Mouse (Mus musculus) heart, embryonic 10.5 days (tissue): ENCODE results near the gene Grid2. TPM values are rescaled to one million over a fixed set of nuclear protein-coding genes. Genes with fewer than 3 reads are reported as not detected.
A peak's percentile ranks its signal among the peaks of the same experiment; 100 is the strongest.

ENCODE experiments used
- DNase-seq: peaks from one replicate; pipeline ENCODE4 v3.0.0-alpha.2; 2017; ENCODE audit warnings: low spot score
- H3K27ac ChIP-seq: fragments of 300-500 bp; sonication (generic); 2 replicates; pipeline ENCODE4 v1.5.1; 2016; ENCODE audit warnings: mild to moderate bottlenecking
- H3K27me3 ChIP-seq: fragments of 300-500 bp; sonication (generic); 2 replicates; pipeline ENCODE4 v1.6.1; 2016; ENCODE audit warnings: mild to moderate bottlenecking; ENCODE audit not compliant: poor library complexity, insufficient read depth, severe bottlenecking
- H3K36me3 ChIP-seq: fragments of 300-500 bp; sonication (generic); 2 replicates; pipeline ENCODE4 v1.6.1; 2016; ENCODE audit warnings: mild to moderate bottlenecking, moderate library complexity
- H3K4me1 ChIP-seq: fragments of 300-500 bp; sonication (generic); 2 replicates; pipeline ENCODE4 v1.6.1; 2016; ENCODE audit warnings: mild to moderate bottlenecking
- H3K4me3 ChIP-seq: fragments of 300-500 bp; sonication (generic); 2 replicates; pipeline ENCODE4 v1.5.1; 2016; ENCODE audit warnings: mild to moderate bottlenecking, moderate library complexity
- H3K9me3 ChIP-seq: fragments of 300-500 bp; sonication (generic); 2 replicates; pipeline ENCODE4 v1.6.1; 2016; ENCODE audit warnings: mild to moderate bottlenecking, moderate library complexity
- WGBS: fragments of 180-500 bp; shearing (Covaris S2); methylation state at CpG from one replicate; pipeline ENCODE4 v1.1.7; 2016; 5-methylcytosine and 5-hydroxymethylcytosine counted together
- polyA plus RNA-seq: library from polyadenylated mRNA; unstranded; fragments of >200 nt; fragmentation: Nextera tagmentation; extraction: Ambion mirVana; gene quantifications from 2 replicates; pipeline ENCODE4 v1.2.1, GENCODE M21; 2016

Gene Grid2
- polyA plus RNA-seq, 1 experiment from 2014 or later, result 0.60 TPM

- no peaks in the 10 kb centered on the region for H3K4me1 ChIP-seq
- no peak overlapping the region for H3K27ac ChIP-seq
- WGBS, result 72% methylated on average over 1 of the region's 1 CpGs
- no peak for DNase-seq
- H3K36me3 ChIP-seq, result no peaks in the 10 kb centered on the region
- H3K27me3 ChIP-seq, result no peaks in the 10 kb centered on the region
- H3K9me3 ChIP-seq, result no peaks in the 10 kb centered on the region
- no peak overlapping the region for H3K4me3 ChIP-seq
Observed at GRCm38 (mm10) chr6:64607041-64607440, 1351.4 kb downstream of the Grid2 start.

- WGBS, result 11% methylated on average over 1 of the region's 1 CpGs
- H3K4me3 ChIP-seq, result no peak overlapping the region
- H3K36me3 ChIP-seq, result no peaks in the 10 kb centered on the region
- H3K9me3 ChIP-seq, result no peaks in the 10 kb centered on the region
- H3K27ac ChIP-seq, result no peak overlapping the region
- H3K4me1 ChIP-seq, result no peaks in the 10 kb centered on the region
- no peaks in the 10 kb centered on the region for H3K27me3 ChIP-seq
- no peak for DNase-seq
Observed at GRCm38 (mm10) chr6:64607942-64608341, 1352.3 kb downstream of the Grid2 start.

GRCm38 (mm10) chr6:64616843-64617242 is 1361.2 kb downstream of the Grid2 start:
- no peak overlapping the region for H3K4me3 ChIP-seq
- H3K36me3 ChIP-seq, result no peaks in the 10 kb centered on the region
- no peaks in the 10 kb centered on the region for H3K4me1 ChIP-seq
- no peaks in the 10 kb centered on the region for H3K27me3 ChIP-seq
- H3K9me3 ChIP-seq, result no peaks in the 10 kb centered on the region
- H3K27ac ChIP-seq, result no peak overlapping the region
- DNase-seq, result no peak
- 64% methylated on average over 4 of the region's 4 CpGs for WGBS

- Histone ChIP-seq H3K27ac (no peak overlapping the region), H3K27me3 (no peaks in the 10 kb centered on the region), H3K4me3 (no peak overlapping the region), H3K36me3 (no peaks in the 10 kb centered on the region), H3K4me1 (no peaks in the 10 kb centered on the region), H3K9me3 (no peaks in the 10 kb centered on the region)
- WGBS, result 71% methylated on average over 8 of the region's 8 CpGs
- DNase-seq, result no peak
Observed at GRCm38 (mm10) chr6:64617417-64618135, 1361.9 kb downstream of the Grid2 start.

- H3K4me1 ChIP-seq, result peaks cover 4% of the 10 kb centered on the region; the same call in 1 of the 2 replicates
- H3K27ac ChIP-seq, result no peak overlapping the region
- WGBS, result 31% methylated on average over 3 of the region's 3 CpGs
- H3K27me3 ChIP-seq, result no peaks in the 10 kb centered on the region
- DNase-seq, result no peak
- H3K9me3 ChIP-seq, result no peaks in the 10 kb centered on the region
- H3K36me3 ChIP-seq, result no peaks in the 10 kb centered on the region
- no peak overlapping the region for H3K4me3 ChIP-seq
Observed at GRCm38 (mm10) chr6:64623404-64623803, 1367.7 kb downstream of the Grid2 start.

- no peaks in the 10 kb centered on the region for H3K9me3 ChIP-seq
- H3K36me3 ChIP-seq, result no peaks in the 10 kb centered on the region
- H3K4me3 ChIP-seq, result no peak overlapping the region
- 0 out of 2 replicates have a peak, but pooled peaks cover 4% of the 10 kb centered on the region for H3K4me1 ChIP-seq
- no peak overlapping the region for H3K27ac ChIP-seq
- no peaks in the 10 kb centered on the region for H3K27me3 ChIP-seq
- DNase-seq, result no peak
Observed at GRCm38 (mm10) chr6:64647661-64648060, 1392.0 kb downstream of the Grid2 start.

- no peak for DNase-seq
- Histone ChIP-seq H3K27ac (no peak overlapping the region), H3K36me3 (no peaks in the 10 kb centered on the region), H3K4me3 (no peak overlapping the region), H3K9me3 (no peaks in the 10 kb centered on the region), H3K27me3 (no peaks in the 10 kb centered on the region), H3K4me1 (0 out of 2 replicates have a peak, but pooled peaks cover 4% of the 10 kb centered on the region)
- 46% methylated on average over 8 of the region's 8 CpGs for WGBS
Observed at GRCm38 (mm10) chr6:64648196-64648595, 1392.5 kb downstream of the Grid2 start.

GRCm38 (mm10) chr6:64649296-64650226 is 1393.9 kb downstream of the Grid2 start:
- H3K4me1 ChIP-seq, result no peaks in the 10 kb centered on the region
- DNase-seq, result no peak
- peak overlapping the region; percentile 54 for H3K4me3 ChIP-seq
- no peaks in the 10 kb centered on the region for H3K9me3 ChIP-seq
- no peak overlapping the region for H3K27ac ChIP-seq
- WGBS, result 23% methylated on average over 20 of the region's 20 CpGs
- H3K27me3 ChIP-seq, result no peaks in the 10 kb centered on the region
- H3K36me3 ChIP-seq, result no peaks in the 10 kb centered on the region

- WGBS, result 34% methylated on average over 7 of the region's 7 CpGs
Observed at GRCm38 (mm10) chr6:64650765-64651164, 1395.1 kb downstream of the Grid2 start.

GRCm38 (mm10) chr6:64671010-64671409 is 1415.3 kb downstream of the Grid2 start:
- H3K27ac ChIP-seq, result no peak overlapping the region
- H3K4me3 ChIP-seq, result no peak overlapping the region
- no peaks in the 10 kb centered on the region for H3K27me3 ChIP-seq
- peaks cover 2% of the 10 kb centered on the region; the same call in 1 of the 2 replicates for H3K4me1 ChIP-seq
- DNase-seq, result no peak
- H3K36me3 ChIP-seq, result no peaks in the 10 kb centered on the region
- 77% methylated on average over 3 of the region's 3 CpGs for WGBS
- H3K9me3 ChIP-seq, result no peaks in the 10 kb centered on the region

More at GRCm38 (mm10) chr6:64650765-64651164, 1395.1 kb downstream of the Grid2 start:
- H3K9me3 ChIP-seq, result no peaks in the 10 kb centered on the region
- no peak overlapping the region for H3K27ac ChIP-seq
- no peaks in the 10 kb centered on the region for H3K36me3 ChIP-seq
- no peak for DNase-seq
- no peak overlapping the region for H3K4me3 ChIP-seq
- H3K27me3 ChIP-seq, result no peaks in the 10 kb centered on the region
- H3K4me1 ChIP-seq, result no peaks in the 10 kb centered on the region

GRCm38 (mm10) chr6:64678815-64679214 is 1423.1 kb downstream of the Grid2 start:
- DNase-seq, result no peak
- Histone ChIP-seq H3K27me3 (no peaks in the 10 kb centered on the region), H3K4me3 (no peak overlapping the region), H3K9me3 (no peaks in the 10 kb centered on the region), H3K36me3 (no peaks in the 10 kb centered on the region), H3K27ac (no peak overlapping the region), H3K4me1 (no peaks in the 10 kb centered on the region)
- WGBS, result 82% methylated on average over 1 of the region's 1 CpGs

- Histone ChIP-seq H3K4me3 (no peak overlapping the region), H3K9me3 (no peaks in the 10 kb centered on the region), H3K36me3 (no peaks in the 10 kb centered on the region), H3K27me3 (peaks cover 20% of the 10 kb centered on the region; the same call in 1 of the 2 replicates), H3K4me1 (0 out of 2 replicates have a peak, but pooled peaks cover 4% of the 10 kb centered on the region), H3K27ac (no peak overlapping the region)
- DNase-seq, result no peak
- WGBS, result 31% methylated on average over 9 of the region's 9 CpGs
Observed at GRCm38 (mm10) chr6:64683974-64684373, 1428.3 kb downstream of the Grid2 start.

- no peaks in the 10 kb centered on the region for H3K36me3 ChIP-seq
- 12% methylated on average over 5 of the region's 5 CpGs for WGBS
- 0 out of 2 replicates have a peak, but pooled peaks cover 4% of the 10 kb centered on the region for H3K4me1 ChIP-seq
Observed at GRCm38 (mm10) chr6:64684973-64685372, 1429.3 kb downstream of the Grid2 start.

More at GRCm38 (mm10) chr6:64684973-64685372, 1429.3 kb downstream of the Grid2 start:
- no peaks in the 10 kb centered on the region for H3K9me3 ChIP-seq
- no peak overlapping the region for H3K4me3 ChIP-seq
- DNase-seq, result no peak
- peaks cover 20% of the 10 kb centered on the region; the same call in 1 of the 2 replicates for H3K27me3 ChIP-seq
- H3K27ac ChIP-seq, result no peak overlapping the region
